Mouse (Mus musculus): ENCODE results near the gene St6galnac6. TPM values are rescaled to one million over a fixed set of nuclear protein-coding genes. Genes with fewer than 3 reads are reported as not detected.

St6galnac6 gene
- total RNA-seq, 1 experiment from 2014 or later, result 13.3 TPM

DNA sequence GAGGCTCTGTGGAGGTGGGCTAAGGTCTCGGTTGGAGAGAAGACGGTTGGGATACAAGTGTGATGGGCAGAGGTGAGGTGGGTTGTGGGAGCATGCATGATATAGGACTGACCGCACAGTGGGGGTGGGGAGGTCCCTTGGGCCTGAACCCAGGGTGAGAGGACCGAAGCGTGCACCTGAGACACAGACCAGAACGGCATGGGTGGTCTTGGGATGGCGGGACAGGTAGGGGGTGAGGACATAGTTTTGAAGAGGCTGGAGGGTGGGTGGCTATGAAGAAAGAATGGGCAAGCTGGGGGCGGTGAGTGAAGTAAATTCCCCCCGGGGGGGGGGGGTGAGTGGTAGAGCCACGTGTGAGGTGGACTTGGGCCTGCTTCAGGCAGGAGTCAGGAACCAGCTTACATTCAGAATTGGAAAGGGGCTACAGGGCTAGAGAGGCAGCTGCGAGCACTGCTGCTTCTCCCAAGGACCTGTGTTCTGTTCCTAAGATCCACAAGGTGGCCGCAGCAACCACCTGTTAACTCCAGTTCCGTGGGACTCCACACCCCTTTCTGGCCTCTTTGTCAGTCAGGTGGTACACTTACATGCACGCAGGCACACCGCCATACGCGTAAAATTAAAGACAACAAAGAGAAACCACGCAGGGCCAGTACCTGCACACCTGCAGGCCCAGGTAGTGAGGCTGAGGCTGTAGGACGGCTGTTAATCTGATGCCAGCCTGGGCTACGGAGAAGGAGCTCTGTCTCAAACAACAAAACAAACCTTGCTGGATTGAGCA is 27.9 kb downstream of the St6galnac6 start:
- no peak for ATAC-seq (replicated peaks in 1 of 2; ENCODE audit: insufficient read depth in 1 of 2, low FRiP score in 2 of 2, low TSS enrichment in 1 of 2, low read depth in 1 of 2, poor library complexity in 2 of 2, severe bottlenecking in 2 of 2)

DNA sequence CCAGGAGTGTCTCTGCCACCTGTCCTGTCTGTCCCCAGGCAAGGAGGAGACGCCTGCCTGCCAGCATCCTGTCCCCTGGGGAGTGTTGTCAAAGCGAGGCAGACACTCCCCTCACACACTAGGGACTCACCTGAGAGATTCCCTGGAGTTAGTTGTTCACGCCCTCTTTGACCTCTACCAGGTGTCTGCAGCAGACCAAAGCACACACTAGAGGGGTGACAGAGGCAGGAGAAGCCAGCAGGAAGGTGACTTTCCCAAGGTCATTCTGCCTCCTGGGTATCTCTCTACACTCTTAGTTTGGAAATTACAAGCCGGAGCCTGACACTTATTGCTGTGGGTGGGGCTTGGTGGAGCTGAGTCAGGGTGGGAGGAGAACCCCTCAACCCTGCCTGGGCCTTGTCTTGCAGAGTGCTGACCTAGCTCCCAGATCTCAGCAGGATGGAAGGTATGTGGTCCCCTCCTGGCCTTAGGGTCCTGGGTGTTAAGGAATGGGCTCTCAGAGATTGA is 28.6 kb downstream of the St6galnac6 start:
- ATAC-seq (replicated peaks in 1 of 2; ENCODE audit: insufficient read depth in 1 of 2, low FRiP score in 2 of 2, low TSS enrichment in 1 of 2, low read depth in 1 of 2, poor library complexity in 2 of 2, severe bottlenecking in 2 of 2), result no peak

DNA sequence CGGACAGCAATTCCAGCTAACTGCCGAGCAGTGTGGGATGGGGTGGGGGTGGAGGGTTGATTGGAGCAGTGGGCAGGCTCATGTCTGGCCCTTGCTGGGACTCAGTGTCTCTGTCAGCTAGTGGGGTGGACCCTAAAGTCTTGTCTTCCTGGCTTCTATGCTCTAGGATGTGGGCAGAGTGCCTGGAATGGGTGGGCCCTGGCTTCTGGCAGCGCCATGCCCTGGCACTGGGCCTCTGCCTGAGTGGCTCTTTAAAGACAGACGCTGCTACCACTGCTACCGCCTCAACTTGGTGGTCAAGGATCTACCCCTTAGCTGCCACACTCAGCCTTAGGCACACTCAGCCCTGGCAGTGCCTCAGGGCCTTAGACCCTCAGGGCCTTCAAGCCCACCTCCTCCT is 29.2 kb downstream of the St6galnac6 start:
- no peak for ATAC-seq (replicated peaks in 1 of 2; ENCODE audit: insufficient read depth in 1 of 2, low FRiP score in 2 of 2, low TSS enrichment in 1 of 2, low read depth in 1 of 2, poor library complexity in 2 of 2, severe bottlenecking in 2 of 2)

DNA sequence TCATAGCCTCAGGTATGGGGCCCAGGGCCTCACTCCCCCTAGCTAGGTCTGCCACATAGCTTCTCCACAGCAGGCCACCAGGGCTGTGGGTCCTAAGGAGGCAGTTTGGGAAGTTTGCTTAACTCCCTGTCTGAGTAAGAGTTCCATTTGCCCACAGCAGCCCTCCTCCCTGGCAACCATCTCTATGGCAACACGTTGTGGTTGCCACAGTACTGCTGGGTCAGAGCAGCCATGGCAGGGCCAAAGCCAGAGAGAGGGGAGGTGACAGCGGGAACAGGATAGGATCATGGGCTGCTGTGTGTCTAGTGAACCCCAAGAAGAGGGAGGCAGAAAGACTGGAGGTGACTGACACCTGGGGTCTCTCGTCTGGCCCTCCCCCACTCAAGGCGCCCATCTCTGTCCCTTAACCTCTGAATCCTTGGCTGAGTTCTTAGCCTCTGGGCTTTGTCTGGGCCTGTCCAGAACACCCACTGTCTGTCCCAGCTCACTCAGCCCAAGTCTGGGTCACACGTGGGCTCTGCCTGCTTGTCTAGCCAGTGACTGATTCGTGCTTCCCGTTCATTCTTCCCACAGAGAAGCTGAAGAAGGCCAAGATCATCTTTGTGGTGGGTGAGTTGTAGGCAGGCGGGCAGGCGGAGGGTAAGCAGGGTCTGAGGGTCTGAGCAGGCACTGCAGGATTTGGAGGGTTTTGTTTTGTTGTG is 29.9 kb downstream of the St6galnac6 start:
- ATAC-seq (replicated peaks in 1 of 2; ENCODE audit: insufficient read depth in 1 of 2, low FRiP score in 2 of 2, low TSS enrichment in 1 of 2, low read depth in 1 of 2, poor library complexity in 2 of 2, severe bottlenecking in 2 of 2), result peak; percentile 54 to 62

DNA sequence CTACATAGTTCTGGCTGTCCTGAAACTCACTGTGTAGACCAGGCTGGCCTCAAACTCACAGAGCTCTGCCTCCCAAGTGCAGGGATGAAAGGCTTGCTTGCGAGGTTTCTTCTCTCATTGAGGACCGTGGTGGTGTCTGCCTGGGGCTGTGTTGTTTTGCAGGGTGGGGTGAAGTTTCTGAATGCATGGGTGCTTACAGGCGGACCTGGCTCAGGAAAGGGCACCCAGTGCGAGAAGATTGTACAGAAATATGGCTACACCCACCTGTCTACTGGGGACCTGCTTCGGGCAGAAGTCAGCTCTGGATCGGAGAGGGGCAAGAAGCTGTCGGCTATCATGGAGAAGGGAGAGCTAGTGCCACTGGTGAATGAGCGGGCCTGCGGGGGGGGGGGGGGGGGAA is 30.5 kb downstream of the St6galnac6 start:
- no peak for ATAC-seq (replicated peaks in 1 of 2; ENCODE audit: insufficient read depth in 1 of 2, low FRiP score in 2 of 2, low TSS enrichment in 1 of 2, low read depth in 1 of 2, poor library complexity in 2 of 2, severe bottlenecking in 2 of 2)

DNA sequence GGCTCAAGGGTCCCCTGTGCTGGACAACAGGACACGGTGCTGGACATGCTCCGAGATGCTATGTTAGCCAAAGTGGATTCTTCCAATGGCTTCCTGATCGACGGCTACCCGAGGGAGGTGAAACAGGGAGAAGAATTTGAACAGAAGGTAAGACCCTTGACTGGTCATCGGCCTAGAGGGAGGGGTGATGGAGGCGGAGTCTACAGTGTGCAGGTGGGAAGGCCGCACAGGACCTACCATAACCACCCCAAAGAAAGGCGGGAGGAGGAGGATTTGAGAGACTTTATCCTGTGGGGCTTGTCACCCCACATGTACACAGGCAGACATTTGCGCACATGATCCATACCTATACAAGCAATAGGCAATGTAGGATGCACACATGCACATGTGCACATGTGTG is 31.5 kb downstream of the St6galnac6 start:
- ATAC-seq (replicated peaks in 1 of 2; ENCODE audit: insufficient read depth in 1 of 2, low FRiP score in 2 of 2, low TSS enrichment in 1 of 2, low read depth in 1 of 2, poor library complexity in 2 of 2, severe bottlenecking in 2 of 2), result no peak

DNA sequence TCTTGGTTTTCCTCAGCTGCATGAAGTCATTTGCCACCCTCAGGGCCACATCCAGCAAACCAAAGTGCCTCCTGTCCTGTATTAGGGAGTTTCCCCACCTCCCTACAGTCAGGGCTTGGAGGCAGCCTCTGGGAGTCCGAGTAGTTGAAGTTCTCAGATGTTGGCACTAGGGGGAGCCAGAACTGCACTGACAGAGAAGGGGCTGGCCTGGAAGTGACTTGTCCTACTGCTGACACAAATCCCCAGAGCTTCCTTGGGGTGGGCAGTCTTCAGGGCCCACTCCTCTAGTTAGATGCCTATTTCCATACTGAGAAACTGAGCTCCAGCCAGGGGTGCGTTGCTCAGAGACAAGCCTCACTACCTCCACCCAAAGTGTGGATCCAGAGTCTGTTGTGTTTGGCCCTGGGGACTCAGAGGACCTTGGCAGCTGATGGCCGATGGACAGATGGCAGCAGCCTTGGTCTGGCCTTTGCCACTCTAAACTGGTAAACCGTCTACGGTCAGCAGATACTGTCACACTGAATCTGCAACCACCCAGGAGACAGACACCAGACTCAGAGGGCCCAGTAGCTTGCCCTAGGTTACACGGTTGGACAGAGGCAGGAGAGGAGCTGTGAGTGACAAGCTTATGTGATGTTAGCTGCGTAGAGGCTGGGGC is 32.4 kb downstream of the St6galnac6 start:
- peak; percentile 75 to 81; a peak in 3 of 4 replicates for ATAC-seq (replicated peaks in 1 of 2; ENCODE audit: insufficient read depth in 1 of 2, low FRiP score in 2 of 2, low TSS enrichment in 1 of 2, low read depth in 1 of 2, poor library complexity in 2 of 2, severe bottlenecking in 2 of 2)

DNA sequence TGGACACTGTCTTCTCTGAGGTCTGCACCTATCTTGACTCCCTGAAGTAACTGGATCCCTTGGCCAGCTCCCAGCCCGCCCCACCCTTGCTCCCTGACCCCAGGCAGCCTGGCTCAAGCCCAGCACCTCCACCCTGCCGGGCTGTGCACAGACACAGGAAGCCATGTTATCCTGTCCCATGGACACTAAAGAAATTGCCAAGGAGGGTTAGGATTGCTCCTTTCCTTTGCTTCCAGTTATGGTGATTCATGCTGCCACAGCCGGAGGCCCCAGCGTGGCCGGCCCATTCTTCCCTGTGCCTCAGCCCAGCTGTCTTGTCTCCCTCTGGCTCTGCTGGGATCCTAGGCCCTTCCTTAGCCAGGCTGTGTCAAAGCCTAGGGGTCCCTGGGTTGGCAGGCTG is 34.2 kb downstream of the St6galnac6 start:
- no peak for ATAC-seq (replicated peaks in 1 of 2; ENCODE audit: insufficient read depth in 1 of 2, low FRiP score in 2 of 2, low TSS enrichment in 1 of 2, low read depth in 1 of 2, poor library complexity in 2 of 2, severe bottlenecking in 2 of 2)

DNA sequence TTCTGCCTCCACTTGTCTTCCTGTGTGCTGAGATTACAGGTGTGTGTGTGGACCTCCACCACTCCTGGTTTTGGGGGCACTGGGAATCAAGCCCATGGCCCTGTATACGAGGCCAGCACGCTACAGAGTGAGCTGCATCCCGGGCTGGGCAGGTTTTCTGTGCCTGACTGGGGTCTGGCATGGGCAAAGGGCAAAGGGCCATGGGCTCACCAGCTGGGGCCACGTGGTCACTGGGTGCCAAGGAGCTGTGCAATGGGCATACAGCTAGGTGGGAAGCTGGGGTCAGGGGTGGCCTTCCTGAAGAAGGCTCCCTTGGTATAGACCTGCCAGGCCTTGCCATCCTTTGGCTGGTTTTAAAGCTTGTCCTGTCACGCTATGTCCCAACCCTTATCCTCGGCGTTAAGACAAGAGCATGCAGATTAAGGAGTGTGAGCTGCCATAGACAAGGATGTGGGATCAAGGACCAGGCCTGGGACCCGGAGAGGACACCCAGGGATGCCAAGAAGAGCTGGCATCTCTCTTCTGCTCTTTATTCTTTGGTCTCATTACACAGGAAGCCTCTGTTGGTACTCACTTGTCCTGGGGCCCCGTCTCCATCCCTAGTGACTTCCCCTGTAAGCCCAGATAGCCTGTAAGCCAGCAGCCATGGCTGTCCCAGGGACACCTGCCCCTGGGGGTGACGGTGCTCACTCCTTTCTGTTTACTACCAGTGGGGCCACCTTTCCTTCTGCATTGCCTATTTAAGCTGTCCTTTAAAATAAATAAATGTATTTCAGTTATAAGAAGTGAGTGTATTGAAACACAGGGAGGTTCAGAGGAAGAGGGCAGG is 35.0 kb downstream of the St6galnac6 start:
- ATAC-seq (replicated peaks in 1 of 2; ENCODE audit: insufficient read depth in 1 of 2, low FRiP score in 2 of 2, low TSS enrichment in 1 of 2, low read depth in 1 of 2, poor library complexity in 2 of 2, severe bottlenecking in 2 of 2), result no peak

DNA sequence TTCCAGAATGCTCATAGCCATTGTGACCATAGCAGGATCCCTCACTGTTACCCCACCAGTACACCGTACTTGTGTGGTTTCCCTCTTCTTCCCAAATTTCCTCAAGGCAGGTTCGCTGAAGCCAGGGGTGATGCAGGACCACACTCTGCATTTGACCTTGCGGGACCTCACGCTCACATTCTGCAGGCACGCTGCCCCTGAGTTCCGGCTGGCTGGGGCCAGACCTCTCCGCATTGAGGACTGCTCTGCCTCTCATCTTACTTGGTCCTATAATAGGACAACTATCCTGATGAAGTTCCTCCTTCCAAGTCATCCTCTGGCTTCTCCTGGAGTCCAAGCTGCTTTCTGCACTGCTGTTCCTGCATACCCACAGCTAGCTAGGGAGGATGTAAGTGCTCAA is 37.1 kb downstream of the St6galnac6 start:
- no peak for ATAC-seq (replicated peaks in 1 of 2; ENCODE audit: insufficient read depth in 1 of 2, low FRiP score in 2 of 2, low TSS enrichment in 1 of 2, low read depth in 1 of 2, poor library complexity in 2 of 2, severe bottlenecking in 2 of 2)

DNA sequence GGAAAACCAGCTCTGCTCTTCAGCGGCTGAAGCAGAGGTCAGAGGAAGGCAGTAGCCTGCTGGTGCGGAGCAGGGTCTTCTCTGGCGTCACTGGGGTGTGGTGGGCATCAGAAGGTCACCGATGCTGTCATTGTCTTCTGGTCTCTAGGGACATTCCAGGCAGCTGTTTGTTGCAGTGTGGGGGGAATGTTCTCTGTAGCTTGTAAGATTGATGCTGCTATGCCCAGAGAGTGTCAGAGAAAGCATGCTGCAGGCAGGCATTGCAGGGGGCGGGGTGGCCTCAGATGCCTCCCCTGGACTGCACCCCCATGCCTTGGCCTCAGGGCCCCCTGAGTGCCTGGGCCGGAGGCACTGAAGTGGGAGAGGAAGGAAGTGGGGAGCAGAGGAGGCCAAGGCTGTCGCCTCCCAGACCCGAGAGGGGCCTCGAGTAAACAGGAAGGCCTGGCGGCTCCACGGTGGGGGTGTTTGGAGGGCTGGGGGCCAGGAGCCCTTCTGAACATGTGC is 38.3 kb downstream of the St6galnac6 start:
- peak; percentile 94 to 98 for ATAC-seq (replicated peaks in 1 of 2; ENCODE audit: insufficient read depth in 1 of 2, low FRiP score in 2 of 2, low TSS enrichment in 1 of 2, low read depth in 1 of 2, poor library complexity in 2 of 2, severe bottlenecking in 2 of 2)

DNA sequence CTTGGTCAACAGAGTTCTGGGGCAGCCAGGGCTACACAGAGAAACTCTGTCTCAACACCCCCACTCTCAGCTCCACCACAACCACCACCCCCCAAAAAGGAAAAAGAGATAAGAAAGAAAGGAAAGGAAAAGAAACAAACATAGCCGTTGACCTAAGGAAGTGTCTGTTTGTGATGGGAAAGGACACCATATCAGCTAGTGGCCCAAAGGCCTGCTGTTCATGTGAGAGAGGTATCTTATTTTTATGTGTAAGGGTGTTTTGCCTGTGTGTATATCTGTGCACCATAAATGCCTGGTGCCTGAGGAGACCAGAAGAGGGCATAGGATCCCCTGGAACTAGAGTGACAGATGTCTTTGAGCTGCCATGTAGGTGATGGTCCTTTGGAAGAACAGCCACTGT is 40.1 kb downstream of the St6galnac6 start:
- ATAC-seq (replicated peaks in 1 of 2; ENCODE audit: insufficient read depth in 1 of 2, low FRiP score in 2 of 2, low TSS enrichment in 1 of 2, low read depth in 1 of 2, poor library complexity in 2 of 2, severe bottlenecking in 2 of 2), result no peak

DNA sequence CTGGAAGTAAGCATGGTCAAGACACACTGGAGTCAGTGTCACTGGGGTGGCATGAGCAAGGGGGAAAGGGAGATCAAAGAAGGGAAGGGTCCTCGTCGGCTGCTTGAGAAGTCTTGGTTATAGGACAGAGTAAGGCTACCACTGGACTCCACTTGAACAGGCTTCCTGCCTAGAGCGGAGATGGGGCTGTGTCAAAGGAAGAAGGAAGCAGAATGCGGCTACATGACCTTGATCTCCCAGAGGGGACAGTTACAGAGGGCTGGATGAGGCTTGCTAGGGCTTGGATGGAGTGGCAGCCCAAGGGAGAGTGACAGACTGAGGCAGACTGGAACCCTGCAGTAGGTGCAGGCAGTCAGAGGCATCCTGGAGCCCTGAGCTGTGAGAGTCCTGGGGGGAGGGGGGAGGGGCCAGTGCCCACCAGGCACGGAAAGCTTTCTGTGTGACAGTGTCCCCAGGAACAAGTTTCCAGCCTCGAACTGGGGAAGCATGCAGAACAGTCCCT is 41.1 kb downstream of the St6galnac6 start:
- no peak for ATAC-seq (replicated peaks in 1 of 2; ENCODE audit: insufficient read depth in 1 of 2, low FRiP score in 2 of 2, low TSS enrichment in 1 of 2, low read depth in 1 of 2, poor library complexity in 2 of 2, severe bottlenecking in 2 of 2)

DNA sequence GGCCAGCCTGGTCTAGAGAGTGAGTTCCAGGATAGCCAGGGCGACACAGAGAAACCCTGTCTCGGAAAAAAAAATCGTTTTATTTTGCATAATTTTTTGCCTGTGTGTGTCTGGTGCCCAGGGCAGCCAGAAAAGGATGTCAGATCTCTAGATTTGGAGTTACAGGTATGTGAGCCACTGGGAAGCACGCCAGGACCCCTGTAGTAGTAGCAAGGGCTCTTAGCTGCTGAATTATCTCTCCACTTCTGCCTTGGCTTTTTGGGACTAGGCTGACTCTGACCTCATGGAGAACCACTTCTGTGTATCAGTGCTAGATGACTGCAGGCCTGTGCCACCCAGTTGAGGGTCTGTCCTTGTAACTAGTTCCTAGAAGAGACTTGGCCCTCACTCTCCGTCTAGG is 42.3 kb downstream of the St6galnac6 start:
- ATAC-seq (replicated peaks in 1 of 2; ENCODE audit: insufficient read depth in 1 of 2, low FRiP score in 2 of 2, low TSS enrichment in 1 of 2, low read depth in 1 of 2, poor library complexity in 2 of 2, severe bottlenecking in 2 of 2), result no peak

DNA sequence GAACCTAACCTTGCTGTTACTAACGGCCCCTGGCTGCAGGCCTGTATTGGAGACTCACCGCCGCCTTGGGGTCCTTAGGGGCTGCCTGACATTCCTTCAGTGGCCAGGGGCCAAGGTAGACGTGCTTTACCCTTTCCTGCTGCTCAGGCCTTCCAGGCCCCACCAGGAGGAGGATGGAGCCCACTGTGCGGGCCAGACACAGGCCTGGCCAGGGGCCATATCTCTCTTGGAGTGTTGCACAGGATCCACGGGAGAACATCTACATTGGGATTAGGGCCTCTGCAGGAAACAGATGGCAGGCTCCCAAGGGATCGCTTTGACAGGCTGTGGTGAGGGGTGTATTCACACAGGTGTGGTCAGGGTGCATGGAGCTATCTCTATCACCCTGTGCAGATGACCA is 43.3 kb downstream of the St6galnac6 start:
- no peak for ATAC-seq (replicated peaks in 1 of 2; ENCODE audit: insufficient read depth in 1 of 2, low FRiP score in 2 of 2, low TSS enrichment in 1 of 2, low read depth in 1 of 2, poor library complexity in 2 of 2, severe bottlenecking in 2 of 2)

DNA sequence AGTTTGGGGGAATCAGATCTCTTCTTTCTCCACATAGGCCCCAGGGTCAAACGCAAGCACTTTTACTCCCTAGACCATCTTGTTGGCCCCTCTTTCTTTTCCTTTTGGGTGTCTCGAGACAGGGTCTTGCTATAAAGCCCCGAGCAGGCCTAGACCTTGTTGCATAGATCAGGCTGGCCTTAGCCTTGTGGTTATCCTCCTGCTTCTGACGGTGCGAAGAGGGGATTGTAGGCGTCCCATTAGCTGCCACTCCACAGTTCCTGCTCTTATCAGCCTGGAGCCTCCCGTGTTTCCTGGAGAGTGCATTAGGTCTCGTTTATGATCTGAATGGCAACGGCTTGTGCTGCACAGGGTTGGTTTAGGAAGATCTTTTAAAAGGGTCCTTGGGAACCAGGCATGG is 44.6 kb downstream of the St6galnac6 start:
- no peak for ATAC-seq (replicated peaks in 1 of 2; ENCODE audit: insufficient read depth in 1 of 2, low FRiP score in 2 of 2, low TSS enrichment in 1 of 2, low read depth in 1 of 2, poor library complexity in 2 of 2, severe bottlenecking in 2 of 2)

DNA sequence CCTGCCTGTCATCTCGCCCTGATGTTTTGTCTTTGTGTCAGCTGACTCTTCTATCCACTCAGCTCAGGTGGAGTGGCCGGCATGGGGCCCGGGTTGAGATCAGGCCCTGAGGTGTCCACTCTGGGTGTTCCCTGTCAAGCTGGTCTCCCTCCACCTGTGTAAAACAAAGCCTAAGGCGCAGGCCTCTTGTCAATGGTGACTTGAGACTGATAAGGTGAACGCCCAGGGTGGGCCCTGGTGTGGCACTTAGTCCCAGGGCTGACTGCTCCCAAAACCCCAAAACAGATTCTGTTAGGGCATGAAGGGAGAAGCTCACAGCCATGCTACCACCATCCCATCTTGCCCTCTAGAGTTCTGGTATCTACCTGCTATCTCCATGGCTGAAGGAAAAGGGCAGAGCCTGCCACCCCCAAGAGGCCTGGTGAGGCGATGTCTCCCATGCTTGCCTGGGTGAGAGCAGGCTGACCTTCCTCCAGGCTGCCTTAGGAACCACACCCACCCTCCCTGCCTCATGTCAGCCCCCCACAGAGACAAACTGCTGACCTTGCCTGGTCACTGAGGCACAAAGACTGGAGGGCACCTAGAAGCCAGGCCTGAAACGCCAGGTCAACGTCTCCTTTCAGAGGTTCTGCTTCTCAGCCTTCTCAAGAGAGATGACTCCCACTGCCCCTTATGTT is 45.4 kb downstream of the St6galnac6 start:
- ATAC-seq (replicated peaks in 1 of 2; ENCODE audit: insufficient read depth in 1 of 2, low FRiP score in 2 of 2, low TSS enrichment in 1 of 2, low read depth in 1 of 2, poor library complexity in 2 of 2, severe bottlenecking in 2 of 2), result no peak
